Mouse (Mus musculus) lung, embryonic 16.5 days (tissue): ENCODE results near the gene Gm9736. TPM values are rescaled to one million over a fixed set of nuclear protein-coding genes. Genes with fewer than 3 reads are reported as not detected.
"Not testable (repeated sequence)": the region's sequence is repeated elsewhere in the genome, so short reads cannot be mapped to it uniquely, and the experiment has no call there.

Source experiments
- ATAC-seq: fragments of 200-750 bp; cut with Nextera tagmentation; 2 replicates; pipeline ENCODE4 v1.8.0; 2017; ENCODE audit warnings: low read depth, mild to moderate bottlenecking, moderate library complexity
- H3K27ac ChIP-seq: fragments of 300-500 bp; sonication (generic); 2 replicates; pipeline ENCODE4 v1.5.1; 2014; ENCODE audit warnings: mild to moderate bottlenecking, control low read depth, low read length
- H3K27me3 ChIP-seq: fragments of 300-500 bp; sonication (generic); 2 replicates; pipeline ENCODE4 v1.6.1; 2014; ENCODE audit warnings: low read depth, low read length, mixed read lengths; ENCODE audit not compliant: control insufficient read depth, insufficient read depth
- H3K36me3 ChIP-seq: fragments of 300-500 bp; sonication (generic); 2 replicates; pipeline ENCODE4 v1.6.1; 2014; ENCODE audit warnings: low read length; ENCODE audit not compliant: control insufficient read depth, insufficient read depth
- H3K4me1 ChIP-seq: fragments of 300-500 bp; sonication (generic); replicated peaks from 2 replicates; pipeline ENCODE4 v1.6.1; 2014; ENCODE audit warnings: low read length, mixed read lengths; ENCODE audit not compliant: control insufficient read depth, insufficient read depth
- H3K4me2 ChIP-seq: fragments of 300-500 bp; sonication (generic); 2 replicates; pipeline ENCODE4 v1.6.1; 2014; ENCODE audit warnings: low read depth, low read length, control low read depth
- H3K4me3 ChIP-seq: fragments of 300-500 bp; sonication (generic); 2 replicates; pipeline ENCODE4 v1.5.1; 2014; ENCODE audit warnings: mild to moderate bottlenecking, low read length, control low read depth
- H3K9ac ChIP-seq: fragments of 300-500 bp; sonication (generic); 2 replicates; pipeline ENCODE4 v1.6.1; 2014; ENCODE audit warnings: low read length, control low read depth
- H3K9me3 ChIP-seq: fragments of 300-500 bp; sonication (generic); 2 replicates; pipeline ENCODE4 v1.6.1; 2016; ENCODE audit warnings: low read length; ENCODE audit not compliant: control insufficient read depth
- WGBS: fragments of 180-500 bp; shearing (Covaris S2); extraction: QIAGEN DNeasy Blood & Tissue Kit; methylation state at CpG from one replicate; pipeline ENCODE4 v1.1.7; 2014; 5-methylcytosine and 5-hydroxymethylcytosine counted together
- polyA plus RNA-seq: library from polyadenylated mRNA; unstranded; fragments of >200 nt; fragmentation: Nextera tagmentation; extraction: Ambion mirVana; gene quantifications from 2 replicates; pipeline ENCODE4 v1.2.1, GENCODE M21; 2015

Gm9736 gene
- not detected in 2 replicates for polyA plus RNA-seq

GRCm38 (mm10) chr10:77751254-77751653 is at the start of gene Gm9736:
Gene Gm9736, minus strand, starts transcription at chr10:77751354.
- not testable (repeated sequence) for H3K9me3 ChIP-seq, H3K27ac ChIP-seq, H3K4me3 ChIP-seq, H3K36me3 ChIP-seq, ATAC-seq, H3K4me1 ChIP-seq, H3K9ac ChIP-seq, H3K27me3 ChIP-seq, H3K4me2 ChIP-seq
- 33% methylated on average over 1 of the region's 1 CpGs for WGBS

GRCm38 (mm10) chr10:77798921-77799508 is 47.9 kb upstream of the Gm9736 start, which contains the start of gene Gm19668:
Gene Gm19668, minus strand, starts transcription at chr10:77799133.
- no peak within 1 kb of the TSS for H3K4me3 ChIP-seq
- H3K4me1 ChIP-seq: no peaks in the 10 kb centered on the region
- H3K9me3 ChIP-seq: no peaks in the 10 kb centered on the region
- H3K36me3 ChIP-seq: no peaks in the 10 kb centered on the region
- no peaks in the 10 kb centered on the region for H3K27me3 ChIP-seq
- no peak within 1 kb of the TSS for H3K9ac ChIP-seq
- H3K27ac ChIP-seq: no peak within 1 kb of the TSS
- WGBS: 56% methylated on average over 8 of the region's 8 CpGs
- ATAC-seq: no peak
- no peak within 1 kb of the TSS for H3K4me2 ChIP-seq

GRCm38 (mm10) chr10:77798164-77798920 is 47.2 kb upstream of the Gm9736 start:
- not testable (repeated sequence) for H3K9ac ChIP-seq, H3K4me2 ChIP-seq, H3K4me3 ChIP-seq, H3K27ac ChIP-seq, H3K36me3 ChIP-seq, ATAC-seq, H3K27me3 ChIP-seq, H3K4me1 ChIP-seq, H3K9me3 ChIP-seq
- WGBS: 34% methylated on average over 3 of the region's 3 CpGs

GRCm38 (mm10) chr10:77797677-77798076 is 46.5 kb upstream of the Gm9736 start:
- Histone ChIP-seq H3K36me3 (no peaks in the 10 kb centered on the region), H3K9me3 (no peaks in the 10 kb centered on the region), H3K4me1 (no peaks in the 10 kb centered on the region), H3K27ac (no peak overlapping the region), H3K4me3 (no peak overlapping the region), H3K4me2 (no peak overlapping the region), H3K9ac (no peak overlapping the region), H3K27me3 (no peaks in the 10 kb centered on the region)
- 8% methylated on average over 3 of the region's 3 CpGs for WGBS
- ATAC-seq: no peak

- Histone ChIP-seq H3K9ac (no peak within 1 kb of the TSS), H3K36me3 (no peaks in the 10 kb centered on the region), H3K27ac (no peak within 1 kb of the TSS), H3K27me3 (no peaks in the 10 kb centered on the region), H3K4me2 (no peak within 1 kb of the TSS), H3K9me3 (no peaks in the 10 kb centered on the region), H3K4me1 (no peaks in the 10 kb centered on the region), H3K4me3 (no peak within 1 kb of the TSS)
- WGBS: 46% methylated on average over 2 of the region's 2 CpGs
- ATAC-seq: no peak
Observed at GRCm38 (mm10) chr10:77794976-77795375, 43.8 kb upstream of the Gm9736 start, which contains the start of gene Gm9639. Gene Gm9639, minus strand, starts transcription at chr10:77795076.

GRCm38 (mm10) chr10:77788621-77789020 is 37.5 kb upstream of the Gm9736 start:
- Histone ChIP-seq H3K27ac (no peak overlapping the region), H3K36me3 (no peaks in the 10 kb centered on the region), H3K4me3 (no peak overlapping the region), H3K4me2 (no peak overlapping the region), H3K9me3 (no peaks in the 10 kb centered on the region), H3K9ac (no peak overlapping the region), H3K4me1 (no peaks in the 10 kb centered on the region), H3K27me3 (no peaks in the 10 kb centered on the region)
- ATAC-seq: no peak
- WGBS: 66% methylated on average over 2 of the region's 2 CpGs

GRCm38 (mm10) chr10:77787876-77788275 is 36.7 kb upstream of the Gm9736 start, which contains the start of gene Gm7137:
Gene Gm7137, minus strand, starts transcription at chr10:77788200.
- not testable (repeated sequence) for ATAC-seq, H3K4me1 ChIP-seq, H3K36me3 ChIP-seq, H3K27ac ChIP-seq, H3K4me3 ChIP-seq, H3K9ac ChIP-seq, H3K4me2 ChIP-seq, H3K9me3 ChIP-seq, H3K27me3 ChIP-seq
- WGBS: no CpG with 5 or more reads among the region's 1 CpGs

- H3K9me3 ChIP-seq, H3K27ac ChIP-seq, ATAC-seq, H3K27me3 ChIP-seq, H3K4me3 ChIP-seq, H3K4me1 ChIP-seq, H3K4me2 ChIP-seq, H3K9ac ChIP-seq, H3K36me3 ChIP-seq: not testable (repeated sequence)
- WGBS: 100% methylated on average over 1 of the region's 3 CpGs
Observed at GRCm38 (mm10) chr10:77783396-77783795, 32.2 kb upstream of the Gm9736 start.

GRCm38 (mm10) chr10:77782442-77782841 is 31.3 kb upstream of the Gm9736 start, which contains the start of gene Gm3250:
Gene Gm3250, minus strand, starts transcription at chr10:77782542.
- H3K4me3 ChIP-seq, H3K27me3 ChIP-seq, H3K9me3 ChIP-seq, H3K36me3 ChIP-seq, H3K4me2 ChIP-seq, H3K27ac ChIP-seq, H3K4me1 ChIP-seq, H3K9ac ChIP-seq, ATAC-seq: not testable (repeated sequence)
- WGBS: 29% methylated on average over 1 of the region's 1 CpGs
